Mouse (Mus musculus) yolk sac, embryonic 10.5 days (tissue): ENCODE measurements around the gene Nemp1.

ENCODE experiments used
- DNase-seq: peaks from one replicate; pipeline ENCODE4 v3.0.0-alpha.2; 2017; ENCODE audit warnings: low spot score

The Nemp1 gene

GRCm38 (mm10) chr10:127725136-127725535 is 58.4 kb downstream of the Nemp1 start:
- no peak for DNase-seq

- DNase-seq = no peak
These were observed 61.7 kb downstream of the Nemp1 start for GRCm38 (mm10) chr10:127728437-127728836.

- DNase-seq = no peak
These were observed 63.7 kb downstream of the Nemp1 start for GRCm38 (mm10) chr10:127730285-127730932.

- DNase-seq = no peak
These were observed 64.2 kb downstream of the Nemp1 start for GRCm38 (mm10) chr10:127730933-127731310.

GRCm38 (mm10) chr10:127731397-127731796 is 64.7 kb downstream of the Nemp1 start:
- DNase-seq = no peak

GRCm38 (mm10) chr10:127734434-127734833 is 67.7 kb downstream of the Nemp1 start:
- no peak for DNase-seq

- DNase-seq = no peak
These were observed 69.6 kb downstream of the Nemp1 start for GRCm38 (mm10) chr10:127736266-127736665.

GRCm38 (mm10) chr10:127736916-127737315 is 70.2 kb downstream of the Nemp1 start:
- DNase-seq = no peak

- no peak for DNase-seq
These were observed 70.9 kb downstream of the Nemp1 start for GRCm38 (mm10) chr10:127737552-127737951.

- DNase-seq = peak; percentile 86
These were observed 71.6 kb downstream of the Nemp1 start for GRCm38 (mm10) chr10:127738151-127738882.

- peak; percentile 84 for DNase-seq
These were observed 72.5 kb downstream of the Nemp1 start, which contains the start of gene Zbtb39 for GRCm38 (mm10) chr10:127739083-127739660. TSS of gene Zbtb39 (plus strand) at chr10:127739538.

GRCm38 (mm10) chr10:127739661-127740161 is 73.0 kb downstream of the Nemp1 start:
- no peak for DNase-seq

- DNase-seq = no peak
These were observed 78.0 kb downstream of the Nemp1 start for GRCm38 (mm10) chr10:127744661-127745060.

- DNase-seq = no peak
These were observed 79.2 kb downstream of the Nemp1 start for GRCm38 (mm10) chr10:127745886-127746285.

- DNase-seq = no peak
These were observed 80.6 kb downstream of the Nemp1 start for GRCm38 (mm10) chr10:127747254-127747653.

- DNase-seq = peak; percentile 72
These were observed 82.3 kb downstream of the Nemp1 start for GRCm38 (mm10) chr10:127748847-127749612.

- DNase-seq = no peak
These were observed 83.6 kb downstream of the Nemp1 start for GRCm38 (mm10) chr10:127750136-127750777.
